Mouse (Mus musculus) spleen, adult 10 weeks (tissue): ENCODE results near the gene Gm20890. TPM values are rescaled to one million over a fixed set of nuclear protein-coding genes. Genes with fewer than 3 reads are reported as not detected.

Experiments used
- polyA plus RNA-seq: library from polyadenylated mRNA; stranded (reverse); fragments of 350-450 nt; fragmentation: Illumina TruSeq; extraction: RNeasy Lipid Tissue Mini Kit (QIAGEN cat#74804); gene quantifications from one replicate; pipeline ENCODE4 v1.2.3, GENCODE M21; 2015; ENCODE audit warnings: low replicate concordance; ENCODE audit not compliant: insufficient read depth

The Gm20890 gene
- polyA plus RNA-seq = not detected

DNA sequence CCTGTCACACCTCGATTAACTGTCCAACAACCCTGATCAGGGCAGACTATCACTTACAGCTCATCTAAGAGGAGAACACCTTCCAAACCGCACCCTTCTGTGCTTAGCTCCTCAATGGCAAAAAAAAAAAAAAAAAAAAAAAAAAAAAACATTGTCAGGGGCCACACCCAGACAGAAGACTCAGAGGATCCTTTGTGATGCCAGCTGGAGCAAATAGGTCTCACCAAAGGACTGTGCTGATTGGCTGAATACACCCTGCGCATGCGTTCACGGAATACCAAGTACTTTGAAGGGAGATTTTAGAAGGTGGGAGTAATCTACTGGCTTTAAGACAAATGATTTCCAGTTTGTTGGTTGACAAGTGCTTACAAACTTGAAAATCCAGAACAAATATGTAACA lies at the start of gene Gm20890:
Gm20890 (minus strand) TSS at position 101 of the 400 bp plus-strand sequence.

